Mouse (Mus musculus): ENCODE data around the gene Tsc22d2.

Gene Tsc22d2

DNA sequence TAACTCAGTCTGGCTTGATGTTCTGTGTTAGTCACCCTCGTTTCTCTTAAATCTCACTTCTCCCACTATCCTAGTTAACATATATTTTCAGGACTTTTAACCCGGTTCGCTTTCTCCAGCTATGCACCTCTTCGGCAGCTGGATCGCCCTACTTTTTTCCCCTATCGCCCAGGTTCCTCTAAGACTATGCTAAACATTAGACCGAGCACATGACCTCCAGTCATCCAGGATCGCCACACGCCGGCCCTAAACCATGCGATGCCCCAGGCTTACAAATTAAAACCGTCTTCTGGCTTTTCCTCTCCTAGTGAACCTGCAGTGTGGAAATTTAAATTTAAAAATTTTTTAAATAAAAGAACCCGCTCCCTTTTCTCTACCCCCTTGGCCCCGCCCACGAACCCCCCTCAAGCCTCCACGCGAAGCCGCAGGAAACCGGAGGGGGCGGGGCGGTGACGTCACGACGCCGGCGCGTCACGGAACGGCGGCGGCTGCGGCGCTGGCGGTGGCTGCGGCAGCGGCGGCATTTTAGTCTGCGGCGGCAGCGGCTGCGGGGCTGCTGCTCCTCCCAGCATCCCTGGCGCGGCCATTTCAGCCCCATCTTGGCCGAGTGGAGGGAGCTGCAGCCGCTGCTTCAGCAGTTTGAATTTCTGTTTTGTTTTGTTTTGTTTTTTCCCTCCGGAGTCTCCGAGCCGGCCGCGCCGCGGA is at the start of gene Tsc22d2:
Gene Tsc22d2 (plus strand): TSS at position 482 of the 705 bp plus-strand sequence.
- DNase-seq: peak; percentile 99

DNA sequence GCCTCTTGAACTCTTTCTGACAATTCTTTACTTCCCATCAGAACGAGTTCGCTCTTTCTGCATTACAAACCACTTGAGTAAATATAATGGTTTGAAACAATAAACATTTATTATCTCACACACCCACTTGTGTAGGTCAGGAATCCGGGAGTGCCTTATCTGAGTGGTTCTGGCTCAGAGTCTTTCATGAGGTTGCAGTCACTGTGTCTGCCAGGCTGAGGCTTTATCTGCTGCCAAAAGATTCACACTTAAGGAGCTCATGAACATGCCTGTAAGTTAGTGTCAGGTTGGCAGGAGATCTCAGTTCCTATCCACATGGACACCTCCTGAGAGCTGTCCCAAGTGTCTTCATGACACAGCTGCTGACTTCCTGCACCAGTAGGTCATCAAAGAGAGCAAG is 47.8 kb upstream of the Tsc22d2 start:
- no peak for DNase-seq

DNA sequence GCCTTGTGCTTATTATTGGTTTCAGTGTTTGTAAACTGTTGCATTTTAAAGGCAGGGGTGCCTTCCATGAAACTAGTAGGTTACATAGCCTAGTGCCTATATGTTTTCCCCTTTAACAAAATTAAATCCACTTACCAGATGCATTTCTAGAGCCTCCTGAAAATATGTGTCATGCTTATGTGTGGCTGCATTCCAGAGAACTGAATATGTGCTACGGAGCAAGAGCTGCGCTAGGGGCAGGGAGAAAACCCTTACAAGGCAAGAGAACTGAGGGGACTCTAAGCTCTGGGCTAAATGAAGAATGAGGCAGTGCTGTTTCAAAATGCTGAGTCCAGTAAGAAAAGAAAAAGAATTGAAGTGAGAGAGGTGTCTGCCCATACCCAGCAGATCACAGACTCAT is 43.7 kb upstream of the Tsc22d2 start:
- no peak for DNase-seq

DNA sequence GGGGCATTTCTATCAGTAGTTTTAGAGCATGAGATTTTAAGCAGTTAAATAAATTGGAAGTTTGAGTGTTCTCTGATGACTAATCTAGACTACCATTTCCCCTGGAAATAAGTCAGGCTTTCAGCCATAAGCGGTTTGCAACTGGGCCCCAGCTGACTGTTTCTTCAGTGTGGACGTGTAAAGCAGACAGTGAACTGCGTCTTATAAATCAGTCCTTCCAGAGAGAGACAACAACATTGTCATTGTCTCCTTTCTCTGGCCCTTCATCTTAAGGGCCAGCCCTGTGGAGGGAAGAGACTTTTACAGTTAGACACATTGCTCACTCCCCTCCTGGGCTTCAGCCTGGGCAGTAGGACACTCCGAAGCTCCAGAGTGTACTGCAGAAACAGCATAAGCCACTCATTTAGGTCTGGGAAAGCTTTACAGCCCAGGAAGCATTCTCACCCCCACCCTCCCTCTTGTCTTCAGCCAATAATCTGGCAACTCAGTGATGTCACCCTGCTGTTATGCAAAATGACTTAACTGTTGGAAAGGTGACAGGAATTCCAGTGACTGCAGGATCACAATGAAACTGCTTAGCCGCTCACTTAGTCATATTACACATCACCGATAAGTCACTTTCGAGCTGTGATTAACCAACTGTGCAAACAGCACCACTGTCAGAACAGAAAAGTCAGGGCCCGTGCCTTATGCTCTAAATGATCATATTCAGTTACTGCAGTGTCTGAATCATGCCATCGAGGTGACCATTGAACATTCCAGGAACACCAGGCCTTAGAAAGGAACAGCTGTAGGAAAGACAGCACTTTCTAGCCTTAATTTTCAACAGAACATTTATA is 42.2 kb upstream of the Tsc22d2 start:
- DNase-seq: peak; percentile 74

DNA sequence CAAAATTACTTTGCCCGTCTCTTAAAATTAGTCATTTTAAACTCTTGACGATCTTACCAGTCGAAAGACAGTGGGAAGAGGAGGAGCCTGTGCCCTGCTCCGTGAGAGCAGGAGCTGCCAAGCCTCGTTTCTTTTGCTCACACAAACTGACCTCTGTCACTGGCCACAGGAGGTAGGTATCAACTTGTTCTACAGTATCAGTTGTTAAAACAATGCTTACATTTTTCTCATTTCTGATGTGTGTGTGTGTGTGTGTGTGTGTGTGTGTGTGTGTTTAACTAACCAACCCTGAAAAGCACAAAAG is 41.7 kb upstream of the Tsc22d2 start:
- peak; percentile 19 for DNase-seq

DNA sequence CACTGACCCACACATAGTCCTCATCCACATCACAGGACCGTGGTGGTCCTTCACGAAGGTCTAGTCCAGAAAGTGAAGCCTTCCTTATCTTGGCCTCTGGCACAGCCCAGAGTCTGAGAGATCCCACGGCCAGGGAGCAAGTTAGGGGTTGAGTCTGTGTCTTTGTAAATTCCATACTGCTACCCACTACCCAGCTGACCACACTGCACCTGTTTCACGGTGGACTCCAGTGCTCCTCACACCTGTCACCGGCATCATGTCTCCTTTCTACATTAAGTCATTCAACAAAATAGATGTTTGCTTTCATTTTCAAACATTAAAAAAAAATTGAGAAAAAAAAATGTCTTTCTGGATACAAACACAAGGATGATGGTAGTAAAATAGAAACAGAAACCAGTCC is 40.2 kb upstream of the Tsc22d2 start:
- no peak for DNase-seq

DNA sequence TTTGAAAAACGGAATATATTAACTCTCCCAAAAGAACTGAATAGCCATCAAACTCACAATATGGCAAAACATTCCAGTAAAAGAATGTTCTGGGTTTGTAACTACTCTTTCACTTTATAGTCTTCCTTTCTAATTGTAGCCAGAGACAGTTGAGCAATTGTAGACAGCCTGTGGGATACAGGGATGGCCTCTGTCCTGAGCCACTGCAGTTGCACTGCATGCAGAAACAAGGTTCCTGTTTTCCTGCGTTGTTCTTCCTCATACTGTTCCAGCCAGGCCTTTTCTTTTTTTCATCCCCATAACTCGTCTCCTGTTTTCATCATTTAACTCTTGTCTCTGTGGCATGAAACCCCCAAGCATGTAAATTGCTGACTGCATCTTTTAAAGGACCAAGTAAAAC is 37.8 kb upstream of the Tsc22d2 start:
- DNase-seq: no peak

DNA sequence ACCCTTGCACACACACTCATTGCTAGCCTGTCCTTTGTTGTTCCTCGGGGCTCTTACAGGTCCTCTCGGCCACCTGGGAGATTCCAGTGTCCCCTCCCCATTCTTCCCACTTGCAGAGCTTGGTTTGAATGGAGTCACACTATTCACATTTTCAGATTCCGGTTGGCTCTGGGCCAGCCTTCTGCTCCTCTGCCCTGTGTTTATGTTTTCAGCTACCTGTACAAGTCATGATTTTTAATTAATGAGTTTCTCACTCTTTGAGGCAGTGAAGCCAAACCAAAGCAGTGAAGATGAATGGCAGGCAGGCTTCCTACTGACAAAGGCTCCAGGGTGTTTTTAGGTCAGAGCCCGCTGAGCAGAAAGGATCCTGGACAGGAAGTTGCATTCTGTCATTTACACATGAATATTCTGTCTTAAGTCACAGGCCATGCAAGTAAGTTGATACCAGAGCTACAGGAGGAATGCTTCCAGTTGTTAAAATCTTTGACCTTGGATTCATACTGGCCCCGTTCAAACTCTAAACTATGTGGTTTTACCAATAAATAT is 36.9 kb upstream of the Tsc22d2 start:
- DNase-seq: peak; percentile 57

DNA sequence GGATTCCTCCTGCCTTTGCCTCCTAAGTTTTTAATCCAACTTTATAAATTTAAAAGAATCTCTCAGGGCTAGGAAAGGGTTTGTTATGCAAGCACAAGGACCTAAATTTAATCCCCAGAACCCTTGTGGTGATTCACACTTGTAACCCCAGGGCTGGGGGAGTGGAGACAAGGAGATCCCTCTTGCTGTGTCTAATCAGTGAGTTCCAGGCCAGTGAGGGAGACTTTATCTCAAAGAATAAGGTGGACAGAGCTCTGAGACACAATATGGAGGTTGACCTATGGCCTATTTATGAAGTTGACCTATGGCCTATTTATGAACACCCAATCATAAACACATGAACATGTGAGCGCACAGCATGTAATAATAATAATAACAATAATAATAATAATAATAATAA is 31.8 kb upstream of the Tsc22d2 start:
- DNase-seq: no peak

DNA sequence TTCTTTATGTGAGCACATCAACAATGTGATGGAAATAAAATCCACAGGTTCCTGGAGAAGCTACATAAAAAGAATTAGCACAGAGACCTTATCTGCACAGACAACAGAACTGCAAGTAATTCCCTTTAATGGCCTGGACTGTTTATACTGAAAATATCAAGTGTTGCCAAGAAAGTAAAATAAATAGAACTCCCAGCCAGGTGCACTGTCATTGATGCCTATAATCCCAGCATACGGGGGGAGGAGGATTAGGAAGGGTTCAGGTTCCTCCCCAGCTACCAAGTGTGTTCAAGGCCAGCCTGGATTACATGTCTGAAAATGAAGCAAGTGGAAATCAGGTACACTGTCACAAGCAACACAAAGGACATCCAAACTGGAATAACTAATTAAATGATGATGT is 29.5 kb upstream of the Tsc22d2 start:
- DNase-seq: no peak

DNA sequence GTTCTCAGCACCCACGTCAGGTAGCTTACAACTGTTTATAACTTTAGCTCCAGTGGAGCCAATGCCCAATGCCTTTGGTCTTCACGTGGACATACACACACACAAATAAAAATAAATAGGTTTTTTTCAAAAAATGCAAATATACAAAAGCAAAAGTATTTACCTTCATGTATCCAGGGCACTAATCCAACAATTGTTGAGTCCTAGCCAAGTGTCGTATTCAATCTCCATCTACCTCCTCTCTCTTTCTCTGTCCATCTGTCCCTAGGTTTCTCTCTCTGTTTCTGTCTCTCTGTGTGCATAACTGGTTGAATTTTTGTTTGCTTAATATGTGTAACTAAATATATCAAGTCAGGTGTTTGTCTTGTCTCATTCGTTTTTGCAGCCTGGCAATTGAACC is 25.8 kb upstream of the Tsc22d2 start:
- no peak for DNase-seq

DNA sequence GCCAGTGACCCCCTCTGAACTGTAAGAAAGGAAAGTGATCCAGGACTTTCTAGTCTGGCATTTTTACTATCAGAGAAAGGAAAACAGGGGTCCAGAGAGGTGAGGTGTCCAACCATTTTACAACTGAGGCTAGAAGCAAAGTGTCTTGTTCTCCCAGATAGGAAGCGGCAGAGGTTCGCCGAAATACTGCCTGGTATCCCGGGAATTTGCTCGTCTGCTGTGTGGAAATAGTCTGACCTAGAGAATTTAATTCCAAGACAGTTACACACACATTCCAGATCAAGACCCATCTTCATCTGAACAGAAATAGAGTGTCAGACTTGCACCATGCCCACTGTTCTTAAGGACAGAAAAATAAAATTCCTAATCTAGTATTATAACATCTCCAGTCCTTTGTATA is 16.0 kb upstream of the Tsc22d2 start:
- no peak for DNase-seq

DNA sequence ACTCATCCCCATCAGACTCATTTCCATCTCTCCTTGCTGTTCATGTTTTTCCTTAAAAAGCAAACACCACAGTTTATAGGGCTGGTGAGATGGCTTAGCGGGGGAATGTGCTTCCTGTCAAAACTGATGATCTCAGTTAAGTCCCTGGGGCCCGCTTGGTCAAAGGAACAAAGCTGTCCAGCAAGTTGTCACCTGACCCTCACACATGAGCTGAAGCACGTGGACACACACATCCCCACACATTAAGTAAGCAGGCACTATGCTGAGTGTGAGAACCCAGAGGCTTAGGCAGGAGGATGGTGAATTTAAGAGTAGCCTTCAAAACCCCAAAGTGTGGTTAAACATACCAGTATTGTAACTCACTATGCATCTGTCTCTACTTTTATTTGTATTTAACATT is 14.6 kb upstream of the Tsc22d2 start:
- DNase-seq: no peak

DNA sequence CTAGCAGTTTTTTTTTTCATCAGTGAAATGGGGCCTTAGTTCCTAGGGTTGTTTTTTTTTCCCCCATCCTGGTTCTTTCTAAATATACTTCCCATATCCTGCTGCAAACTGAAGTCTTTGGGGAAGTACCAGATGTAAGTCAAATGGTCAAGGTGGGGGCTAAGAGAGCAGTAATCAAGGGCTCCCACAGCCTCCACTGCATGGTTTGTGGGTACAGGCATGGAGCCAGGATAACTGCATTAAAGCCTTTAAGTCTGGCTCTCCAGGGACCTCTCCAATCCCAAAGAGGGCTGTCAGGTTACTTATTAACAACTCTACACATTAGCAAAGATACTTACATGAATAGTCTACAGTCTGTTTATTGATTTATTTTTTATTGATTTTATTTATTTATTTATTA is 2.8 kb upstream of the Tsc22d2 start:
- DNase-seq: no peak

DNA sequence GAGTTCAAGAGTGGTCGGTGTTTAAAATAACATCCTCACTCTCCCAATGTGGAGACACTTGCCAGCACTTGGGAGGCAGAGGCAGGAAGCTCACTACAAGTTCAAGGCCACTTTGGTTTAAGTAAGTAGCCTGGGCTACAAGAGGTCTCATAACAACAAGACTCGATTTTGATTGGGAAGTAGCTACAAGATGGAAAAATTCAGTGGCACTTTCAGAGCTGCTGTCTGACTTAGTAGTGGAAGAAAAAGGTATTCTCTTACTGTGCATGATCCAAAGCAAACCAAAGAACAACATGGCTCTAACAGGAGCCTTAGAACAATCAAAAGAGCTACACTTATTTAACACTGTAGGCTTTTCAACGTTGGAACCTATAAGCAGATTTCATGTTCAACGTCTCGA is 844 bp upstream of the Tsc22d2 start:
- no peak for DNase-seq

DNA sequence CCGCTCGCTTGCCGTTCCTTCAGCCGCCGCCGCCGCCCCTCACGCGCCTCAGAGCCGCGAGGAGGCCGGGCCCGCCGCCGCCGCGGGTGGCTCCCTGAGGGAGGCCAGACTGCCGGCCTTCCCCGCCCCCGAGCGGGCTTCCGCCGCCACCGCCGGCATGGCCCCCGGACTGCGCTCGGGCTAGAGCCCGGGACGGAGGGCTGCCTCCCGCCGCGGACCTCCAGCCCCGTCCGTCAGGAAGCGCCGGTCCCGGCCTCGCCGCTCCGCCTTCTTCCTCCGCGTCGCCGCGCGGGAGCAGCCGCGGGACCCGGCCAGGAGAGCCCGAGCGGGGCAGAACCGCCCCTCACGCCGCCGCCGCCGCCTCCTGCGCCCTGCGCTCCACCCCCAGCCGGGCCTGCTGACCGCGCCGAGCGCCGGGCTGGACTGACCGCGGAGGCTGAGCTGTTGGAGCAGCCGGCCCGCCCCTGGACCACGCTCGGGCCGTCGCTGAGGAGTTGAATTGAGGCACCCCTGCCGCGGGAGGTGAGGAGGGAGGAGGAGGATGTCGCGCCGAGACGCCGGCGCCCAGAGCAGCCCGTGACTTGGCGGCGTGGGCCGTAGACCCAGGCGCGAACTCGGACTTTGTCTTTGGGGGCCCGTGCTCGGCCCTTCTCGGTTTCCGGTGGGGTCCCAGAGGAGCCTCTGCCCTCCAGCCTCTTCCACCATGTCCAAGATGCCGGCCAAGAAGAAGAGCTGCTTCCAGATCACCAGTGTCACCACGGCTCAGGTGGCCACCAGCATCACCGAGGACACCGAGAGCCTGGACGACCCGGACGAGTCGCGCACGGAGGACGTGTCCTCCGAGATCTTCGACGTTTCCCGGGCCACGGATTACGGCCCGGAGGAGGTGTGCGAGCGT is 720 bp downstream of the Tsc22d2 start:
- DNase-seq: peak; percentile 89

DNA sequence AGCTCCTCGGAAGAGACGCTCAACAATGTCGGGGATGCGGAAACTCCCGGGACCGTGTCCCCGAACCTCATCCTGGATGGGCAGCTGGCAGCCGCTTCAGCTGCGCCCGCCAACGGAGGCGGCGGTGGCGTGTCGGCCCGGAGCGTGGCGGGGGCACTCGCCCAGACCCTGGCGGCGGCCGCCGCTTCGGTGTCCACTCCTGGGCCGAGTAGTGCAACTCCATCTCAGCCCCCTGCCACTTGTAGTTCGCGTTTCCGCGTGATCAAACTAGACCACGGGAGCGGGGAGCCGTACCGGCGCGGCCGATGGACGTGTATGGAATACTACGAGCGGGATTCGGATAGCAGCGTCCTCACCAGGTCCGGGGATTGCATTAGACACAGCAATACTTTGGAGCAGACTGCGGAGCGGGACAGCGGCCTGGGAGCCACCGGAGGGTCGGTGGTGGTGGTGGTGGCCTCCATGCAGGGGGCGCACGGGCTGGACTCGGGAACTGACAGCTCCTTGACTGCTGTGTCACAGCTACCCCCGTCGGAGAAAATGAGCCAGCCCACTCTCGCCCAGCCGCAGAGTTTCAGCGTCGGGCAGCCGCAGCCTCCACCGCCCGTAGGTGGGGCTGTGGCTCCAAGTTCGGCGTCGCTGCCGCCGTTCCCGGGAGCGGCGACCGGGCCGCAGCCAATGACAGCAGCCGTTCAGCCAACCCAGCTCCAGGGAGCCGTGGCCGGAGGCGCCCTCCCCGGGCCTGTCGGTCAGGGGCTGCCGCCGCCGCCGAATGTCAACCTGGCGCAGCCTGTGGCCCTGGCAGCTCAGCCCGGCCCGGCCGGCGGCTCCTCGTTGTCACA is 1.6 kb downstream of the Tsc22d2 start:
- DNase-seq: peak; percentile 85

DNA sequence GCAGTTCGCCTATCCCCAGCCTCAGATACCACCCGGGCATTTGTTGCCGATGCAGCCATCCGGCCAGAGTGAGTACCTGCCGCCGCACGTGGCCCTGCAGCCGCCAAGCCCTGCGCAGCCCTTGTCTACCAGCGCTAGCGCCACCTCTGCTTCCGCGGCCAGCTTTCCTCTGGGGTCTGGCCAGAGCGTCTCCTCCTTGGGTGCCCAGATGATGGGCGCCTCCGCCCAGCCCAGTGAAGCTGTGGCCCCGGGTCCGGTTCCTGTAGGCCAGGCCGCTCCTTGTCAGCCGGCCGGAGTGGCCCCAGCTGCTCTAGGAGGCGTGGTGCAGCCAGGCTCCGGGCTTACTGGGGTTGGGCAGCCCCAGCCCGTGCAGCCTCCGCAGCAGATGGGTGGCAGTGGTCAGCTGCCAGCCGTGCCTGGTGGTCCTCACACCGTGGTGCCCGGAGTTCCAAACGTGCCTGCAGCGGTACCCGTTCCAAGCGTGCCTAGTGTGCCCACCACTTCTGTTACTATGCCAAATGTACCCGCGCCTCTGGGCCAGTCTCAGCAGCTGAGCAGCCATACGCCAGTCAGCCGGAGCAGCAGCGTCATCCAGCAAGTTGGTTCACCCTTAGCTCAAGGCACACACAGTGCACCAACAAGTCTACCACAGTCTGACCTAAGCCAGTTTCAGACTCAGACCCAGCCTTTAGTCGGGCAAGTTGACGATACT is 2.4 kb downstream of the Tsc22d2 start:
- DNase-seq: peak; percentile 70

DNA sequence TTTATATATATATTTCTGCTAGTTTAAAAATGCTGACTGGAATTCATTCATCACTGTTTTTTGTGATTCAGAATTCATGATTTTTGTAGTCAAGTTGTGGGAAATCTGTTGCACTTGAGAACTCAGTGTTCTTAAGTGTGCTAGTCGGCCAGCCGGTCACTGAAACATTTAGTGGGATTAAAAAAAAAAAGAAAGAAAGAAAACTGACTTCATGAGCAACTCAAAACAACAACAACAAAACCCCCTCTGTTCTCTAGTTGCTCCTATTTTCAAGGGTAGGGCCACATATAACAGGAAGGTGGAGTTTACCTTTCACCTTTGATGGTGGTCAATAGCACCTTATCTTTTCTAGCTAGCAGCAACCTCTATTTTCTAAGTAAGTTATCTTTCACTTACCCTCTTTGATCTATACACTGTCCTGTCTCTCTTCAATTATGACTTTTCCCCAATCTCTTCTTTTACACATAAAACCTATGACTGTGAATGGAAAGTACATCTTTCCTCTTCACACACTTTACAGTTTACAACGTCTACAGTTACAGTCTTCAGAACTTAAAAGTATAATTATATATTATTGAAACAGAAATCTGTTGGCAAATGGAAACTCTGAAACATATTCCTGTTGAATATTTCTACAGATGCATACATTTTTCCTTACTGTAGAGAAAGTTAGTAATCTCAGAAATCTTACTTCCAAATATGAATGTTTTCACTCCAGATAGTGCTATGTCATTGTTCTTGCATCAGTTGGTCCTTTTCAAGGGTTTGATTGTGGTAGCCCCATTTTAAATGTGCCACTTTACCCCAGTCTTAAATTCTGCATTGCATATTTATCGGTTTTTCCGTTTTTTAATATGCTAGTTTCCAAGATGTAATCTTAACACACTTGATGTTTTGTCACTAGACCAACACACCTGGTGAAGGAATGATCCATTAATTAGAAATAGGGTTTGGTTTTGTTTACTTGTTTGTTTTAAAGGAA is 4.5 kb downstream of the Tsc22d2 start:
- DNase-seq: no peak

DNA sequence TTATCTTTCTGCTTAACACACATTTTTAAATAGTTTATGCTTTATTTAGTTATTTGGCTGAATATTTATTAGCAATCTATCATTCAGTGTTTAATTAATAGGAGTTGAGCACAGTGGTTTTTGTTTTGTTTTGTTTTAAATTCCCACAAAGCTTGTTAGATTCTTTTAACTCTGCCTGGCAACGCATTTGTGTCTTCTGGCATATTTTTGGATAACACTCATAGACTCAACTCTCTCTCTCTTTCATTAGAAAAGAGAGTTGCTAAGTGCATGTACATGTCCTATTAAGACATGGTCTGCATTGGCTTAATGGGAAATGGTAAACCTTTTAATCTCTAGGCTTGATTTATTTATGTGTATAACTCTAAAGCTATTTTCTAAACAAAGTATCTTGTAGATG is 14.3 kb downstream of the Tsc22d2 start:
- DNase-seq: no peak
